Mouse (Mus musculus): ENCODE measurements around the gene Clip2.

DNA sequence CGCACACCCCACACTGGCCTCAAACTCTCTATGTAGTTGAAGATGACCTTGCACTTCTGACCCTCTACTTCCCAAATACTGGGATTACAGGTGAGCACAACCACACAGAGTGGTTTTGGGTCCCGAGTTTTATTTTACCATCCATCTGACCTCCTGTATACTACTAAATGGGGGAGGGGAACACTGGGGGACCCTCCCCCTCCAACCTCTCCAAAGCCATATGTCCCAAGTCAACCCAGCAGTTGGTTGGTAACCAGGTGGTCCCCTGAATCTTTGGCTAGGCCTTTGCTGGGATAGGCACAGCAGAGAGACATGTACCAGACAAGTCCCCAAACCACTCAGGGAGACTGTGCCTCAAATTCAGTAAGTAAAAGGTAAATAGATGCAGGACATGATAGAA is 94.9 kb downstream of the Clip2 start:
- TF ChIP-seq CTCF (IDR thresholded peaks at IDR 0.05; ENCODE audit: borderline replicate concordance, extremely low read depth, insufficient read depth, insufficient read length) (no peak), POLR2A (IDR thresholded peaks at IDR 0.05; ENCODE audit: borderline replicate concordance, extremely low read depth, insufficient read depth, insufficient read length, poor library complexity, severe bottlenecking) (no peak)
